Mouse (Mus musculus): ENCODE measurements around the gene Tent4b. TPM values are rescaled to one million over a fixed set of nuclear protein-coding genes. Genes with fewer than 3 reads are reported as not detected.

Gene Tent4b
- polyA plus RNA-seq (2012; rRNA removed) = 16.9 and 18.1 TPM in 2 replicates

DNA sequence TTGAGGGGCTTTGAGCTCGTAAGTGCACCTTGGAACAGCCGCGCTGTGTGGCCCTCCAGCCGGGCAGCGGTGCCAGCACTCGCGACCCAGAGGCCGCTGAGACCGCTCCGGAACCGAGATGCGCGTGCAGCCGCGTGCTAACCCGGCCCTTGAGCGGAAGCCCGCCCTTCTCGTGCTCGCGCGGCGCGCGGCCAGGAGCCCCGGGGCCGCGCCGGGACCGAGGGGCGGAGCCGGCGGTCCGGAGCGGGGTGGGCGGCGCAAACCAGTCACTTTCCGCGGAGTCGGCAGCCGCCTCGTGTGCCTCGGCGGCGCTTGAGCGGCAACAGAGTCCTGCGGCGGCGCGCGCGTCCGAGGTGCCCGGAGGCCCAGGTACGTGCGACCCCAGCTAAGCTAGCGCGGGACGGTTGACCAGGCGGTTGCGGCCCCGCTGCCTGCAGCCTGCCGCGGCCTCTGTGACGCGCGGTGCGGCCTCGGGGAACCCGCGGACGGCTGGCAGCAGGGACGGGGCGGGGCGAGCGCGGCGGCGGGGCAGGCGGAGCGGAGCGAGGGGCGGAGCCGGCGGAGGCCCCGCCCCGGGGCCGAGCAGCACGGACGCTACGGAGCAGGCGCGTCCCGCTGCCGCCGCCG lies at the start of gene Tent4b:
Tent4b (plus strand) TSS at position 269 of the 627 bp plus-strand sequence.

DNA sequence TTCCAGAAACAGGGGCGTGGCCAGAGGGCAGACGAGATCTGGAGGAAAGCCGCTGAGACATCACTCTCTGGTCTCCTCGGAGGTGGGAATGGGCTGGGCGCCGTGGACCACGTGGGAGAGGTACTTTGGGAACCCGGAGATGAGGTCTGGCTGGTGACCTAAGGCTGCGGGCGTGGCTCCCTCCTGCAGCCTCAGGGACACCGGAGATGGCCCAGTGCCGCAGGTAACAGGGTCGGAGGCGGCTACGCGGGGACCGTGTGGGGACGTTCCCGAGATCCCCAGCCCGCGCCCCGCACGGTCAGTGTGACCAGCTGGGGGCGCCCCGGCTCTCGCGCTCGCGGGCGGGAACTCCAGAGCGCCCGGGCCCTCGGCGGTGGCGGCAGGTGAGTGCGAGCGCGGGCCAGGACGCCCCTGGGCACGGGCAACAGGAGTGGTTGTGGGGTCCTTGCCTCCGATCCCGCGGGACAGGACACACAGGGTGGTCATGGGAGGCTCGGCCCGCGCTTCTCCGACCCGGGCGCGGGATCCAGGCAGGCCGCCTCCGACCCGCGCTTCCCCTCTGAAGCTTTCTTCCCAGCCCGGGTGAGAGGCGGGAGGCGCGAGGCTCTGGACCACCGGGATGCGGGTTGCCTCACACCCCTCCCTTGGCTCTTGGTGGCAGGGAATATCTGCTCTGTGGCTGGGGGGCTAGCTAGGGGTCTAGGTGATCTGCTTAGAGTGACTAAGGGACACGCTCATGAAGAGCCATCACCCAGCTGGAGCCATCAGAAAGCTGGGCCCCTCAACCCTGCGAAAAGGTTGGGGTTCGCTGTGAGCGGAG lies 73.4 kb downstream of the Tent4b start, which contains the start of gene Adcy7:
Adcy7 (plus strand) TSS at position 173 of the 820 bp plus-strand sequence.

Other genes starting within 250 kb of the Tent4b start
- gene Zfp423, start 239.6 kb upstream of the Tent4b start, polyA plus RNA-seq (2012; rRNA removed) = 38.6 and 38.7 TPM in 2 replicates
- gene Cnep1r1, start 80.4 kb upstream of the Tent4b start, polyA plus RNA-seq (2012; rRNA removed) = 6.4 and 7.7 TPM in 2 replicates
- 18.7 and 19.5 TPM in 2 replicates for gene Heatr3, start 61.4 kb upstream of the Tent4b start, polyA plus RNA-seq (2012; rRNA removed)
- gene Adcy7, start 73.2 kb downstream of the Tent4b start, polyA plus RNA-seq (2012; rRNA removed) = 29.4 and 33.0 TPM in 2 replicates
- 20.0 and 21.4 TPM in 2 replicates for gene Brd7, start 163.0 kb downstream of the Tent4b start, polyA plus RNA-seq (2012; rRNA removed)